Mouse (Mus musculus) retina, postnatal 1 day (tissue): ENCODE data around the gene Olfr807.

ENCODE experiments used
- DNase-seq: peaks from one replicate; pipeline ENCODE4 v3.0.0-alpha.2; 2012

The Olfr807 gene

DNA sequence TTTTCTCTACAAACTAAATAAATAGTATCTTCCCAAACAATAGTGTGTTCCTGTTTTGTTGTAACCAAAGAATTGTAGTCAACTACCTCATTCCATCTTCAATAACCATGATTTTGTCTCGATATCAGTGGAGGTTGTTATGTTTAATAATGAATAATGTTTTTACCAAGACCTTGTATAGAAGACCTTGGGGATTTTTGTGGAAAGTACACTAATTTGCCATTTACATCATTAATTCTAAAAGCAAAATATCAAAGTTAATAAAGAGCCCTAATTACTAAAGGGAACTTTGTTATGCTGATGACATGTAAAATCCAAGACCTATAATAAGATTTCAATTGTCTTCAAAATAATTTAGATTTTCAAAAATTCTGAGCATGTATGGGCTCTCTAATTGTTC is at the start of gene Olfr807:
Gene Olfr807, minus strand, starts transcription at position 101 of the 400 bp plus-strand sequence.
- no peak for DNase-seq

GRCm38 (mm10) chr10:129804296-129804695 is 46.7 kb upstream of the Olfr807 start, which contains the start of gene Olfr811:
Gene Olfr811 (minus strand): TSS chr10:129804396.
- DNase-seq, result no peak

- no peak for DNase-seq
Measured at GRCm38 (mm10) chr10:129794817-129795216, 37.2 kb upstream of the Olfr807 start, which contains the start of gene Olfr810. Gene Olfr810 (minus strand): TSS chr10:129794917.

GRCm38 (mm10) chr10:129778123-129778522 is 20.5 kb upstream of the Olfr807 start:
- DNase-seq, result no peak

- no peak for DNase-seq
Measured at GRCm38 (mm10) chr10:129774338-129774737, 16.7 kb upstream of the Olfr807 start, which contains the start of gene Olfr809. Gene Olfr809 (plus strand): TSS chr10:129774638.

- DNase-seq, result no peak
Measured at GRCm38 (mm10) chr10:129765182-129765581, 7.6 kb upstream of the Olfr807 start, which contains the start of gene Olfr808. Gene Olfr808 (plus strand): TSS chr10:129765482.

DNA sequence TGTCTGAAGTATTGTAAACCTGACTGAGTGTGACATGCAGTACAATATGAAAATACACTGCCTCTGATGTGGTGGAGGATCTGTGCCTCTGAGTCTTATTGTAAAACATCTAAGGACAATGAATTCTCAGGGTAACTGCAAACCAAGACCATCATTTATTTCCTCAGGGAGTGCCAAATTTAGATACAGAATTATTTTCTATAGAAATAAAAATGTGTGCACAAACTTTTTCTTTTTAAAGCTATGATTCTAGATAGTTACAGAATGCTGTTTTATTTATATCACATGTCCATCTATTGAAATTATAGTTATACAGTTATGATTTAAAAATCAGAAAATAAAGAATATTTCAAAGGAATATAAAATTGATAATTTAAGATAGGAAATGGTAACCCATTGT is 15.8 kb downstream of the Olfr807 start, which contains the start of gene Olfr806:
Gene Olfr806, minus strand, starts transcription at position 101 of the 400 bp plus-strand sequence.
- no peak for DNase-seq

DNA sequence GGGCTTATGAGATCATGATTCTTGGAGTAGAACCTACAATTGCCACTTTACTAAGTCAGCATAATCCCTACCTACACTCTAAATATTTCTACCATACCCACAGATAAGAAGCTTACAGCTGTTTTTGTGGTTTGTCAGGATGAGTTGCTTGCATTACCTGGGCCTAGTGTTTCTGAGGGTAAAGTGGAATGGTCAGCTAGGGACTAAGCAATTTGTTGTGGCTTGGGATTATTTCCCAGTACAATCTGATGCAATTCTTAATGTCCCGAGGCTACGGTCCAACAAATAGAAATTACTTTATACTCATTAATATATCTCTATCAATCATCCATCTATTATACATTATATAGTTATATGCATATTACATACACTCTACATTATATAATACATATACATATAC is 28.3 kb downstream of the Olfr807 start, which contains the start of gene Olfr805:
Gene Olfr805, minus strand, starts transcription at position 101 of the 400 bp plus-strand sequence.
- DNase-seq, result no peak
